Mouse (Mus musculus) brain, adult 10 weeks (tissue): ENCODE data around the gene Olfr506. TPM values are rescaled to one million over a fixed set of nuclear protein-coding genes. Genes with fewer than 3 reads are reported as not detected.

ENCODE experiments used
- polyA plus RNA-seq: library from polyadenylated mRNA; stranded (reverse); fragments of 350-450 nt; fragmentation: Illumina TruSeq; extraction: RNeasy Lipid Tissue Mini Kit (QIAGEN cat#74804); gene quantifications from one replicate; pipeline ENCODE4 v1.2.3, GENCODE M21; 2015; ENCODE audit warnings: low read depth, low replicate concordance

Gene Olfr506
- polyA plus RNA-seq, result not detected

DNA sequence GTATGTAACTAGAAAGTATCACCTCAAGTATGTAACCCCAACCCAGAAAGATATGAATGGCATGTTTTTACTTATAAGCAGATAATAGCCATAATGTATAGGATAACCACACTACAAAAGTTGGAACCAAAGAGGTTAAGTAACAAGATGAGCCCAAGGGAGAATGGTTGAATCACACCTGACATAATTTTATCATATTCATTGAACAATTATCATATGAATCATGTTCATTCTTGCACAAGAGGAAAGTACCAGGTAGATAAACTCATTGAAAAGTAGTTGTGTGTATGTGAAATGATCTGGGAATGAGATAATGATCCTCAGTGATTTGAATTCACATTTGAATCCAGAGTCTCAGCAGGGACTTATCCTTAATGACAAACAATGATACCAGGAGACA is at the start of gene Olfr506:
Olfr506 (plus strand) TSS at position 301 of the 400 bp plus-strand sequence.

GRCm38 (mm10) chr7:108565693-108566092 is 44.9 kb upstream of the Olfr506 start, which contains the start of gene Olfr504:
Olfr504 (minus strand) TSS chr7:108565793.

DNA sequence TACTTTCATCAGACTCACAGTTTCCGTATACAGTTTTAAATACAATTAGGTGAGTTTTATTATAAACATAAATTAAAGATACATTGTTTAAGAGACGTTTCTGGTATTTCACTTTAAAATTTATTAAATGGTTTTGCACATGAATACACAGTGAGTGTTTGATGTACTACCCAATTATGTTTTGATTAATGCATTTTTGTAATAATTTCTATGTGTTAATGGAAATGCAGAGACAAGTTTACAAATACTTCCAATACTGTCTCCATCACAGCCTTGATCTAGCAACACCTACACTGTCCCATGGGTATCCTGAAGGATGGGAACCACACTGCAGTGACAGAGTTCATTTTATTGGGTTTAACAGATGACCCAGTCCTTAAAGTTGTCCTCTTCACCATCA is 10.9 kb downstream of the Olfr506 start, which contains the start of gene Olfr507:
Olfr507 (plus strand) TSS at position 301 of the 400 bp plus-strand sequence.

DNA sequence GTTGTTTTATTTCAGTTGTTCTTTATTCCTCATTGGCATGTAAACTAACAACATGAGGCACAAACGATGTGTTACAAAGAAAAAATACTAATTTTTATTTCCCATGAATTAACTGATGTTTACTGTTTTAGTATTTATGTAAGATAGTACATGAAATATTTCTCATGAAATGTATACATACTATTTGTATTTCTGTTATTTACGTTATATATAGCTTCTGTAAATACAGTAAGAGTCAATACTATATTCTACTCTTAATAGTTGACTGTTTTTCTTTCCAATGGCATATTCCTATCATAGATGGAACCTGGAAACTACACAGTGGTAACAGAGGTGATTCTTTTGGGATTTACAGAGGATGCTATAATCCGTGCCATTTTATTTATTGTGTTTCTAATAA is 19.1 kb downstream of the Olfr506 start, which contains the start of gene Olfr508:
Olfr508 (plus strand) TSS at position 301 of the 400 bp plus-strand sequence.

GRCm38 (mm10) chr7:108651806-108652205 is 41.2 kb downstream of the Olfr506 start, which contains the start of gene Olfr509:
Olfr509 (minus strand) TSS chr7:108651906.

Other genes starting within 250 kb of the Olfr506 start
- gene Olfr494, start 245.5 kb upstream of the Olfr506 start, polyA plus RNA-seq, result not detected
- not detected for gene Olfr495, start 217.6 kb upstream of the Olfr506 start, polyA plus RNA-seq
- gene Olfr497, start 190.4 kb upstream of the Olfr506 start, polyA plus RNA-seq, result not detected
- gene Olfr498, start 145.5 kb upstream of the Olfr506 start, polyA plus RNA-seq, result not detected
- gene Olfr502, start 85.7 kb upstream of the Olfr506 start, polyA plus RNA-seq, result not detected
- not detected for gene Olfr503, start 66.3 kb upstream of the Olfr506 start, polyA plus RNA-seq
- gene Olfr504, start 45.0 kb upstream of the Olfr506 start, polyA plus RNA-seq, result not detected
- not detected for gene Olfr507, start 11.0 kb downstream of the Olfr506 start, polyA plus RNA-seq
- not detected for gene Olfr508, start 19.2 kb downstream of the Olfr506 start, polyA plus RNA-seq
- gene Olfr509, start 41.1 kb downstream of the Olfr506 start, polyA plus RNA-seq, result not detected
- not detected for gene Olfr510, start 55.6 kb downstream of the Olfr506 start, polyA plus RNA-seq
- gene Olfr512, start 102.5 kb downstream of the Olfr506 start, polyA plus RNA-seq, result not detected
- not detected for gene Olfr513, start 140.2 kb downstream of the Olfr506 start, polyA plus RNA-seq
- not detected for gene Olfr514, start 215.2 kb downstream of the Olfr506 start, polyA plus RNA-seq
- gene Olfr516, start 239.7 kb downstream of the Olfr506 start, polyA plus RNA-seq, result not detected